Mouse (Mus musculus) ES-E14 (cell line): ENCODE measurements around the gene Gm9857. TPM values are rescaled to one million over a fixed set of nuclear protein-coding genes. Genes with fewer than 3 reads are reported as not detected.

Source experiments
- DNase-seq: peaks from one replicate; pipeline ENCODE4 v3.0.0-alpha.2; 2013; ENCODE audit warnings: low read depth, low spot score
- H3K27ac ChIP-seq: 2 replicates; pipeline ENCODE4 v1.5.1; 2012; ENCODE audit warnings: low read depth, mild to moderate bottlenecking, low read length, moderate library complexity, mixed read lengths; ENCODE audit not compliant: poor library complexity, insufficient read depth, severe bottlenecking
- H3K36me3 ChIP-seq: 2 replicates; pipeline ENCODE4 v1.6.1; 2012; ENCODE audit warnings: mild to moderate bottlenecking, low read length, moderate library complexity, mixed read lengths; ENCODE audit not compliant: control insufficient read depth, poor library complexity, insufficient read depth, severe bottlenecking
- H3K4me1 ChIP-seq, 2 experiments: fragments of 150-350 bp in 1 of 2; sonication (generic) in 1 of 2; 2 replicates each; pipeline ENCODE4 v1.6.1; 2012; ENCODE audit warnings: low read length in 2 of 2, mild to moderate bottlenecking in 1 of 2, mixed read lengths in 1 of 2; ENCODE audit not compliant: control insufficient read depth in 2 of 2, insufficient read depth in 2 of 2, poor library complexity in 1 of 2
- H3K4me3 ChIP-seq, 2 experiments: fragments of 150-350 bp in 1 of 2; sonication (generic) in 1 of 2; 2 replicates each; pipeline ENCODE4 v1.5.1; 2012; ENCODE audit warnings: low read length in 2 of 2, low read depth in 1 of 2, mild to moderate bottlenecking in 1 of 2, mixed read lengths in 1 of 2; ENCODE audit not compliant: insufficient read depth in 1 of 2, poor library complexity in 1 of 2, severe bottlenecking in 1 of 2
- H3K9ac ChIP-seq: 2 replicates; pipeline ENCODE4 v1.6.1; 2012; ENCODE audit warnings: low read depth, mild to moderate bottlenecking, low read length, mixed read lengths; ENCODE audit not compliant: poor library complexity, insufficient read depth, severe bottlenecking
- H3K9me3 ChIP-seq: fragments of 150-350 bp; sonication (generic); 2 replicates; pipeline ENCODE4 v1.6.1; 2012; ENCODE audit warnings: low read depth, mild to moderate bottlenecking, low read length; ENCODE audit not compliant: control insufficient read depth, insufficient read depth
- CHD2 ChIP-seq: IDR thresholded peaks from 2 replicates; pipeline ENCODE4 v1.6.1; 2014; ENCODE audit warnings: mild to moderate bottlenecking, low read depth, low read length, inconsistent platforms
- HCFC1 ChIP-seq: IDR thresholded peaks from 2 replicates; pipeline ENCODE4 v1.6.1; 2012; ENCODE audit warnings: low read length, inconsistent platforms, borderline replicate concordance; ENCODE audit not compliant: insufficient read depth
- MAFK ChIP-seq: IDR thresholded peaks from 2 replicates; pipeline ENCODE4 v1.6.1; 2014; ENCODE audit warnings: mild to moderate bottlenecking, low read depth, low read length, inconsistent platforms; ENCODE audit not compliant: insufficient read depth
- ZC3H11A ChIP-seq: IDR thresholded peaks from 2 replicates; pipeline ENCODE4 v1.6.1; 2012; ENCODE audit warnings: low read depth, mild to moderate bottlenecking, inconsistent platforms, low read length, borderline replicate concordance
- ZNF384 ChIP-seq: IDR thresholded peaks from 2 replicates; pipeline ENCODE4 v1.6.1; 2012; ENCODE audit warnings: low read depth, low read length, inconsistent platforms
- in situ Hi-C, 2 experiments: fragments of 600-800 bp; cut with MboI; formaldehyde crosslinking; loops; one replicate each; pipeline ENCODE4 v1.15.1; 2025; ENCODE audit warnings: low sequenced_read_pairs in 2 of 2, inconsistent platforms in 1 of 2; ENCODE audit not compliant: unreplicated experiment in 2 of 2
- total RNA-seq: library from RNA; depleted of rRNA; stranded (reverse); fragments of 300-350 nt; gene quantifications from 2 replicates; pipeline ENCODE4 v1.2.3, GENCODE M21; 2012

Gene Gm9857
- total RNA-seq, 1 experiment = 0.76 TPM

DNA sequence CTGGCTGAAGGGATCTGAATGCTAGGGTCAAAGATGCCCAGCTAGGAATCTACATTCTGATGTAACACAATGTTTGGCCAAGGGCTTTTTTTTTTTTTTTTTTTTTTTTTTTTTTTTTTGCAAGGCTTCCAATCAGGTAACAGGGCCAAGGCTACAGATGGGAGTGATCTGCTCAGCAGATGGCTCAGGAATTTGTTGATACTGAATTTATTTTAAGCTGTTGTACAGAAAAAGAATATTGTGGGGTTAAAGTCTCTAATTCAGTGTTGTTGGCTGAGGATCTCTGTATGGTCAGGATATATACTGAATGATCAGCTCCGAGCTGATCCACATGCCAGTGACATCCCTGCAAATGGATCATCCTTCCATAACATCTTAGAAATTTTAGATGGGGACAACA, 24.2 kb downstream of the Gm9857 start:
- no peaks in the 10 kb centered on the region for H3K9me3 ChIP-seq
- no peak overlapping the region for H3K9ac ChIP-seq
- H3K4me1 ChIP-seq = 0 out of 4 replicates have a peak, but pooled peaks cover 0 to 3% of the 10 kb centered on the region in 2 experiments
- no peak for DNase-seq
- no peak overlapping the region for H3K27ac ChIP-seq
- no peak overlapping the region for H3K4me3 ChIP-seq
- TF ChIP-seq HCFC1 = no peak
- peak; percentile 59; the same call in 1 of the 2 replicates for TF ChIP-seq ZNF384
- TF ChIP-seq CHD2 = no peak
- TF ChIP-seq MAFK = no peak
- no peak for TF ChIP-seq ZC3H11A
- H3K36me3 ChIP-seq = no peaks in the 10 kb centered on the region
- in situ Hi-C loops = no loop called here

DNA sequence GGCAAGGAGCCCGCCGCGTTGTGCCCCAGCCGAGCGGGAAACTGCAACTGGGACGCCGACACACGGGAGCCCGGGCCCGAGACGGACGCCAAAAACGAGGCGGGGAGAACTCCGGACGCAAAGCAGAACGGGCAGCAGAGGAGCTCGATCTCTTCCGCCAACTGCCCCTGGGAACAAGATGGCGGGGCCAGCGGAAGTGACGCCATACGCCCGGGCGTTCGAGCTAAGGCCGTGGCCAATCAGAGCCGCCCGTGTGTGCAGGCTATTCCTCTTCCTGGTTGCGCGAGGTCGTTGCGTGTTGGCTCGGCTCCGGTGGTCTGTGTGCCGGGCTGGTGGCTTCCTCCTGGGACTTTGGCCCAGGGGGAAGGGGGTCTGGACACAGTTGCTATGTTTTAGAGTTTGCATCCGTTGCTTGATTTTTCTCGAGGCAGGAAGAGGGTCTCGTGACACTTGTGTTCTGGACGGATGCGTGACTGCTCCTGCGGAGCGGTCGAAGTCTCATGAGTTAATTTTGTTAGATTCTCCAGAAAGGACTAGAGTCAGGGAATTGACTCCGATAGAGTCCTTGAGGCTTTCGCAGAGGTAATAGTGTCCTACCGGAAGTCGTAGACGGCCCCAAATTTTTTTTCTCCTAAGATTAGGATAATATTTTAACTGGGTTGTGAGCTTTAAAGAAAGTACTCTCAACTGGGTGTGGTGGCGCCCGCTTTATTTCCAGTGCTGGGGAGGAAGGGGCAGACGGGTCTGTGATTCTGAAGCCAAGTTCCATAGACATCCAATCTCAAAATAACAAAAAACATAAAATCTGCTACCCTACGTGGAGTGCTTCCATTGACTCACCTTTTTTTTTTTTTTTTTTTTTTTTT, 28.5 kb downstream of the Gm9857 start, which contains the start of gene Prpf38b:
TSS of gene Prpf38b (minus strand) at position 180 of the 866 bp plus-strand sequence.
- H3K4me3 ChIP-seq = peak within 1 kb of the TSS; percentile 87 to 90
- H3K9me3 ChIP-seq = no peaks in the 10 kb centered on the region
- peak within 1 kb of the TSS; percentile 74 for H3K27ac ChIP-seq
- 0 out of 4 replicates have a peak, but pooled peaks cover 0 to 3% of the 10 kb centered on the region in 2 experiments for H3K4me1 ChIP-seq
- peak within 1 kb of the TSS; percentile 97 for H3K9ac ChIP-seq
- peak; percentile 88 for DNase-seq
- H3K36me3 ChIP-seq = peaks cover 15% of the 10 kb centered on the region
- in situ Hi-C loops = no loop called here
- TF ChIP-seq ZC3H11A (no peak), HCFC1 (peak; percentile 66), ZNF384 (peak; percentile 80), CHD2 (0 out of 2 replicates have a peak, but pooled peaks have one; percentile 12), MAFK (no peak)

DNA sequence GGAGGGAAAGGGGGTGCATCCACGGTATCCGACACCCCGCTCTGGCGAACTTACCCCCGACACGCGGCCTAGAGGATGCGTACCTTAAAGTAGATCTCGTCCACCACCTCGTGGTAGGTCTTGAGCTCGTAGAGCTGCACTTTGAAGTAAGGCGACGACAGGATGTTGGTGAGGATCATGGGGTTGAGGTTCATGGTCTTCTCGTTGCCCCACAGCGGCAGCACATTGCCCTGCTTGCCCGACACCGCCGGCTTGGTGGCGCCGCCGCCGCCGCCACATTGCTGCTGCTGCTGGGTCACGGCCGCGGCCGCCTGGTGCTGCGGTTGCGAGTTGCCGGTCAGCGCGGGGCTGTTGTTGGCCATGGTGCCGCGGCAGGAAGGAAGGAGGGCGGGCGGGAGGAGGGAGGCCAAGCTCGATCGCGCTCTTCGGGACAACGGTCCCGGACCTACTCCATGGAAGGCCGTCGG, 29.1 kb downstream of the Gm9857 start:
- Histone ChIP-seq H3K27ac (peak overlapping the region; percentile 74), H3K4me1 (0 out of 4 replicates have a peak, but pooled peaks cover 0 to 3% of the 10 kb centered on the region in 2 experiments), H3K9me3 (no peaks in the 10 kb centered on the region), H3K36me3 (peaks cover 17% of the 10 kb centered on the region), H3K9ac (peak overlapping the region; percentile 97), H3K4me3 (peak overlapping the region; percentile 87 to 90)
- TF ChIP-seq HCFC1 (no peak), CHD2 (no peak), MAFK (no peak), ZC3H11A (no peak), ZNF384 (no peak)
- DNase-seq = peak; percentile 41
- in situ Hi-C loops = no loop called here

DNA sequence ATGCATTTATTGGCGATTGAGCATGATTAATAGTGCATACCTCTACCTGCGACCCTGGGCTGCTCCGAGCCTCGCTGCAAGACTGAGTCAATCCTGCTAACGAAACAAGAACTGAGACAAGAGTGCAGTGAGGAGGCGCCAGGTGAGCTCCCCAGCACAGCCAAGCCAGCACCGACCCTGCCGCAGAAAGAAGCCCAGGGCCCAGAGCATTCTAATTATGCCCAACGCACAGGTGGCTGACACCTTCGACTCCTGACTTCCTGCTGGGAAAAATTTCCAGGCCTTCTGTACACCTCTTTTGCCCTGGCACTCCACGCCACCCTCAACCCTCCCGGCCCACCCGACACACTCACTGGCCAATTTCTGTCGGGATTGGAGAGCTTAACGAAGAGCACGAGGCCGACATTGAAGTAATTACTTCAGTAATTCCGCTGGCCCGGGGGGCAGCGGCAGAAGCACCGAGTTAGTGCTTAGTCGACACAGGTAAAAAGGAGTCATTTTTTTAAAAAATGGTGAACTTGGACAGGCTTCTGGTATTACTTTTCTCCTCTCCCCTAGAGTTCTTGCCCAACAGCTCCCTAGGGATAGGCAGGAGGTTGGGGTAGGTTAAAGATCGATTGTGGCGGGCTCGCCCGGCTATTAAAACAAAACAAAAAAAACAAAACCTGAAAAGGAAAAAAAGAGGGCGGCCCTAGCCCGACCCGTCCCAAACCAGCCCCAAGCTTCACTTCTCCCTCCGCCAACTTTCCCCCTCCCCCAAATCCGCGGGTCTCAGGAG, 29.8 kb downstream of the Gm9857 start:
- Histone ChIP-seq H3K9ac (peak overlapping the region; percentile 97), H3K36me3 (peaks cover 21% of the 10 kb centered on the region), H3K4me3 (peak overlapping the region; percentile 87 to 90), H3K9me3 (no peaks in the 10 kb centered on the region), H3K4me1 (0 out of 4 replicates have a peak, but pooled peaks cover 0 to 3% of the 10 kb centered on the region in 2 experiments), H3K27ac (peak overlapping the region; percentile 74)
- TF ChIP-seq CHD2 = no peak
- no peak for TF ChIP-seq ZNF384
- TF ChIP-seq ZC3H11A = no peak
- DNase-seq = no peak
- in situ Hi-C loops = no loop called here
